Mouse (Mus musculus): Measurements from ENCODE around the gene Rnf130. TPM values are rescaled to one million over a fixed set of nuclear protein-coding genes. Genes with fewer than 3 reads are reported as not detected.
"Not testable (repeated sequence)": the region's sequence is repeated elsewhere in the genome, so short reads cannot be mapped to it uniquely, and the experiment has no call there.

Rnf130 gene
- total and polyA plus RNA-seq, 2 experiments from 2014 or later, result 42.3 to 47.6 TPM

DNA sequence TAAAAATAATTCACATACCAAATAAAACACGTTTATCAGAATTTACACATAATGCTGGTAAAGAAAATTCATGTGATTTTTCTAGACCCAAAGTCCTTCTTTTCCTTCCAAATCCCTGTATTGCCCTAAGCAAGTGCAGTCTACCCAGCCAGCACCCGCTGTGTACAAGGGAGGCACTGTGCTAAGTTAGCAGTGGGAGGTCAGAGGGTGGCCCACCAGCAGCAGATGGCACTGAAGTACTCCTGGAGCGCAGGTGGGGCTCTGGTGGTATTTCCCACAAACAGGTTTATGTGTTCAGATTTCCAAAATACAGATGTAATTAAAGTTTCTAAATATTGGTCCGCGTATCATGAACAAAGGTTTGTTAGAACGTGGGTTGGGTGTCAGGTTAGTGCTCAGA is 71.9 kb downstream of the Rnf130 start:
- no peak overlapping the region for H3K9ac ChIP-seq (replicated peaks; ENCODE audit: low read depth, low read length)
- peaks cover 26% of the 10 kb centered on the region for H3K36me3 ChIP-seq (replicated peaks; ENCODE audit: control insufficient read depth, insufficient read depth, low read length)
- no peak for ATAC-seq (ENCODE audit: insufficient read depth, low read depth)
- no peak overlapping the region for H3K27ac ChIP-seq (ENCODE audit: low read depth)
- H3K27me3 ChIP-seq (ENCODE audit: control insufficient read depth, insufficient read depth, low read length), result no peaks in the 10 kb centered on the region
- 0 out of 2 replicates have a peak, but pooled peaks cover 6% of the 10 kb centered on the region for H3K4me1 ChIP-seq (ENCODE audit: control insufficient read depth, insufficient read depth)
- no peak overlapping the region for H3K4me2 ChIP-seq (ENCODE audit: low read depth, low read length)
- 91% methylated on average over 6 of the region's 6 CpGs for WGBS
- DNase-seq (ENCODE audit: low spot score), result no peak
- H3K4me3 ChIP-seq (ENCODE audit: low read depth, low read length), result no peak overlapping the region
- no peaks in the 10 kb centered on the region for H3K9me3 ChIP-seq (replicated peaks; ENCODE audit: control insufficient read depth, low read length)
- TF ChIP-seq EP300 (IDR thresholded peaks at IDR 0.05; ENCODE audit: low read depth) (no peak), CTCF (IDR thresholded peaks at IDR 0.05; ENCODE audit: low read depth) (no peak)

- Histone ChIP-seq H3K27me3 (ENCODE audit: control insufficient read depth, insufficient read depth, low read length) (no peaks in the 10 kb centered on the region), H3K27ac (ENCODE audit: low read depth) (peak overlapping the region; percentile 53), H3K4me1 (ENCODE audit: control insufficient read depth, insufficient read depth) (0 out of 2 replicates have a peak, but pooled peaks cover 6% of the 10 kb centered on the region), H3K36me3 (replicated peaks; ENCODE audit: control insufficient read depth, insufficient read depth, low read length) (0 out of 2 replicates have a peak, but pooled peaks cover 14% of the 10 kb centered on the region), H3K4me3 (ENCODE audit: low read depth, low read length) (no peak overlapping the region), H3K4me2 (ENCODE audit: low read depth, low read length) (no peak overlapping the region), H3K9ac (replicated peaks; ENCODE audit: low read depth, low read length) (no peak overlapping the region), H3K9me3 (replicated peaks; ENCODE audit: control insufficient read depth, low read length) (no peaks in the 10 kb centered on the region)
- WGBS, result 56% methylated on average over 8 of the region's 8 CpGs
- ATAC-seq (ENCODE audit: insufficient read depth, low read depth) (peak; percentile 14; the same call in 1 of the 2 replicates), DNase-seq (ENCODE audit: low spot score) (peak; percentile 46)
- TF ChIP-seq EP300 (IDR thresholded peaks at IDR 0.05; ENCODE audit: low read depth) (no peak), CTCF (IDR thresholded peaks at IDR 0.05; ENCODE audit: low read depth) (no peak)
Measured at GRCm38 (mm10) chr11:50098961-50099481, 73.9 kb downstream of the Rnf130 start.

DNA sequence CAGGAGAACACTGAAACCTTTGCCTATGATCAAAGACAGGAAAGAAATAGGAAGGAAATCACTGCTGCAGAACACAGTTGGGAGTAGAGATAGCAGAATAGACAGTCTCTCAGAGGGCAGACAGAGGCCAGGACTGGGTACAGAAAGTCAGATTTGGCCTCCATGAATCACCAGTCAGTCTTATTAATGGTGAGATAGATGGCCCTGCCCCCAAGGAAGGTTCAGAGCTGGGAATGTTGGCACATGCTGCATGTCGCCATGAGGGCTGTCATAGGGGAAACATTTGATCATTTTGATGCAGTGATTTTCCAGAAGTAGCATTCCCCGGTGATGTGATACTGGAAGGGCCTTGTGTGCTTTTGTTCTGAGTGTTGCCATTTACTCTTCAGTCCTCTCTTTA is 74.5 kb downstream of the Rnf130 start:
- WGBS, result 33% methylated on average over 2 of the region's 2 CpGs
- peaks cover 13% of the 10 kb centered on the region; the same call in 1 of the 2 replicates for H3K36me3 ChIP-seq (replicated peaks; ENCODE audit: control insufficient read depth, insufficient read depth, low read length)
- H3K9me3 ChIP-seq (replicated peaks; ENCODE audit: control insufficient read depth, low read length), result no peaks in the 10 kb centered on the region
- no peak overlapping the region for H3K4me3 ChIP-seq (ENCODE audit: low read depth, low read length)
- H3K4me2 ChIP-seq (ENCODE audit: low read depth, low read length), result no peak overlapping the region
- H3K4me1 ChIP-seq (ENCODE audit: control insufficient read depth, insufficient read depth), result peaks cover 9% of the 10 kb centered on the region; the same call in 1 of the 2 replicates
- no peak overlapping the region for H3K9ac ChIP-seq (replicated peaks; ENCODE audit: low read depth, low read length)
- H3K27me3 ChIP-seq (ENCODE audit: control insufficient read depth, insufficient read depth, low read length), result no peaks in the 10 kb centered on the region
- TF ChIP-seq CTCF (IDR thresholded peaks at IDR 0.05; ENCODE audit: low read depth) (no peak), EP300 (IDR thresholded peaks at IDR 0.05; ENCODE audit: low read depth) (no peak)
- ATAC-seq (ENCODE audit: insufficient read depth, low read depth), result peak; percentile 36
- DNase-seq (ENCODE audit: low spot score), result no peak
- peak overlapping the region; percentile 53 for H3K27ac ChIP-seq (ENCODE audit: low read depth)

DNA sequence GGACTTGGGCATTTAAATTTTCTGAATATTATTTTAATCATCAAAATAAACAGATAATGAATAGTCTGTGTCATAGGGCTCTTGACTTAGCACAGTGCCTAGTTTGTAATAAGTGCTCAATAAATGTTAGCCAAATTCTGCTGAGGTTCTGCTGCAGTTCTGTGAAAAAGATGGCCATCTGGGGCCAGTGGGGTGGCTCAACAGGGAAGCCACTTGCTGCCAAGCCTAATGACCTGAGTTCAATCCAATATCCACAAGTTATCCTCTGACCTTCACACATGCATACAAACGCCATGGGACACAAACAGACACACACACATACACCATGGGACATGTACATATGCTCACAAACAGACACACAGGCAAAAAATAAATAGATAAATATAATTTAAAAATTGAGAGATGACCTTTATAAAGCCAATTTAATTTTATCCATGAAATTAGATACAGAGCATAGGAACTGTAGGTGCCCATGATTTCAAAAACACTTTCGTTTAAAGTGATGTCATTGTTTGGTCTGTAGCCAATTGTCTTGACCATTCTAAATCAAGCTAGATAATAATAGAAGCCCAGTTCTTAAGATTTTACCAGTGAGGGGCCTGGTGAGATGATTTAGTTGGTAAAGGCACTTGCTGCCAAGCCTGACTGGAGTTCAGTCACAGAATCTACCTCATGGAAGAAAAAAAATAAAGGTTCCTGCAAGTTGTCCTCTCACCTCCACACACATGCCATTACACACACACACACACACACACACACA is 75.6 kb downstream of the Rnf130 start:
- TF ChIP-seq CTCF (IDR thresholded peaks at IDR 0.05; ENCODE audit: low read depth) (no peak), EP300 (IDR thresholded peaks at IDR 0.05; ENCODE audit: low read depth) (no peak)
- ATAC-seq (ENCODE audit: insufficient read depth, low read depth), result no peak
- 50% methylated on average over 2 of the region's 2 CpGs for WGBS
- no peaks in the 10 kb centered on the region for H3K9me3 ChIP-seq (replicated peaks; ENCODE audit: control insufficient read depth, low read length)
- H3K4me3 ChIP-seq (ENCODE audit: low read depth, low read length), result no peak overlapping the region
- no peaks in the 10 kb centered on the region for H3K27me3 ChIP-seq (ENCODE audit: control insufficient read depth, insufficient read depth, low read length)
- peaks cover 9% of the 10 kb centered on the region; the same call in 1 of the 2 replicates for H3K4me1 ChIP-seq (ENCODE audit: control insufficient read depth, insufficient read depth)
- no peak overlapping the region for H3K27ac ChIP-seq (ENCODE audit: low read depth)
- no peak overlapping the region for H3K9ac ChIP-seq (replicated peaks; ENCODE audit: low read depth, low read length)
- DNase-seq (ENCODE audit: low spot score), result no peak
- no peak overlapping the region for H3K4me2 ChIP-seq (ENCODE audit: low read depth, low read length)
- H3K36me3 ChIP-seq (replicated peaks; ENCODE audit: control insufficient read depth, insufficient read depth, low read length), result peaks cover 15% of the 10 kb centered on the region; the same call in 1 of the 2 replicates

GRCm38 (mm10) chr11:50101962-50102361 is 76.8 kb downstream of the Rnf130 start:
- WGBS, result 89% methylated on average over 4 of the region's 4 CpGs

More at GRCm38 (mm10) chr11:50101962-50102361, 76.8 kb downstream of the Rnf130 start:
- not testable (repeated sequence) for ATAC-seq (ENCODE audit: insufficient read depth, low read depth); H3K4me3 ChIP-seq (ENCODE audit: low read depth, low read length); H3K9ac ChIP-seq (replicated peaks; ENCODE audit: low read depth, low read length); H3K27ac ChIP-seq (ENCODE audit: low read depth); H3K27me3 ChIP-seq (ENCODE audit: control insufficient read depth, insufficient read depth, low read length); DNase-seq (ENCODE audit: low spot score); H3K9me3 ChIP-seq (replicated peaks; ENCODE audit: control insufficient read depth, low read length); H3K4me2 ChIP-seq (ENCODE audit: low read depth, low read length)
- H3K36me3 ChIP-seq (replicated peaks; ENCODE audit: control insufficient read depth, insufficient read depth, low read length), result peaks cover 11% of the 10 kb centered on the region; the same call in 1 of the 2 replicates
- peaks cover 15% of the 10 kb centered on the region for H3K4me1 ChIP-seq (ENCODE audit: control insufficient read depth, insufficient read depth)
